Mouse (Mus musculus) lung, embryonic 16.5 days (tissue): ENCODE measurements around the gene Itgb5. TPM values are rescaled to one million over a fixed set of nuclear protein-coding genes. Genes with fewer than 3 reads are reported as not detected.

Experiments used
- ATAC-seq: fragments of 200-750 bp; cut with Nextera tagmentation; 2 replicates; pipeline ENCODE4 v1.8.0; 2017; ENCODE audit warnings: low read depth, mild to moderate bottlenecking, moderate library complexity
- H3K27ac ChIP-seq: fragments of 300-500 bp; sonication (generic); 2 replicates; pipeline ENCODE4 v1.5.1; 2014; ENCODE audit warnings: mild to moderate bottlenecking, control low read depth, low read length
- H3K27me3 ChIP-seq: fragments of 300-500 bp; sonication (generic); 2 replicates; pipeline ENCODE4 v1.6.1; 2014; ENCODE audit warnings: low read depth, low read length, mixed read lengths; ENCODE audit not compliant: control insufficient read depth, insufficient read depth
- H3K36me3 ChIP-seq: fragments of 300-500 bp; sonication (generic); 2 replicates; pipeline ENCODE4 v1.6.1; 2014; ENCODE audit warnings: low read length; ENCODE audit not compliant: control insufficient read depth, insufficient read depth
- H3K4me1 ChIP-seq: fragments of 300-500 bp; sonication (generic); replicated peaks from 2 replicates; pipeline ENCODE4 v1.6.1; 2014; ENCODE audit warnings: low read length, mixed read lengths; ENCODE audit not compliant: control insufficient read depth, insufficient read depth
- H3K4me2 ChIP-seq: fragments of 300-500 bp; sonication (generic); 2 replicates; pipeline ENCODE4 v1.6.1; 2014; ENCODE audit warnings: low read depth, low read length, control low read depth
- H3K4me3 ChIP-seq: fragments of 300-500 bp; sonication (generic); 2 replicates; pipeline ENCODE4 v1.5.1; 2014; ENCODE audit warnings: mild to moderate bottlenecking, low read length, control low read depth
- H3K9ac ChIP-seq: fragments of 300-500 bp; sonication (generic); 2 replicates; pipeline ENCODE4 v1.6.1; 2014; ENCODE audit warnings: low read length, control low read depth
- H3K9me3 ChIP-seq: fragments of 300-500 bp; sonication (generic); 2 replicates; pipeline ENCODE4 v1.6.1; 2016; ENCODE audit warnings: low read length; ENCODE audit not compliant: control insufficient read depth
- WGBS: fragments of 180-500 bp; shearing (Covaris S2); extraction: QIAGEN DNeasy Blood & Tissue Kit; methylation state at CpG from one replicate; pipeline ENCODE4 v1.1.7; 2014; 5-methylcytosine and 5-hydroxymethylcytosine counted together
- polyA plus RNA-seq: library from polyadenylated mRNA; unstranded; fragments of >200 nt; fragmentation: Nextera tagmentation; extraction: Ambion mirVana; gene quantifications from 2 replicates; pipeline ENCODE4 v1.2.1, GENCODE M21; 2015

The Itgb5 gene
- polyA plus RNA-seq, 1 experiment from 2014 or later: 10.9 TPM

GRCm38 (mm10) chr16:33994321-33994720 is 164.9 kb downstream of the Itgb5 start:
- 78% methylated on average over 6 of the region's 6 CpGs for WGBS
- no peaks in the 10 kb centered on the region for H3K9me3 ChIP-seq
- no peaks in the 10 kb centered on the region for H3K27me3 ChIP-seq
- H3K4me1 ChIP-seq: no peaks in the 10 kb centered on the region
- no peak for ATAC-seq
- no peak overlapping the region for H3K4me3 ChIP-seq
- H3K4me2 ChIP-seq: no peak overlapping the region
- no peak overlapping the region for H3K27ac ChIP-seq
- no peak overlapping the region for H3K9ac ChIP-seq
- no peaks in the 10 kb centered on the region for H3K36me3 ChIP-seq

DNA sequence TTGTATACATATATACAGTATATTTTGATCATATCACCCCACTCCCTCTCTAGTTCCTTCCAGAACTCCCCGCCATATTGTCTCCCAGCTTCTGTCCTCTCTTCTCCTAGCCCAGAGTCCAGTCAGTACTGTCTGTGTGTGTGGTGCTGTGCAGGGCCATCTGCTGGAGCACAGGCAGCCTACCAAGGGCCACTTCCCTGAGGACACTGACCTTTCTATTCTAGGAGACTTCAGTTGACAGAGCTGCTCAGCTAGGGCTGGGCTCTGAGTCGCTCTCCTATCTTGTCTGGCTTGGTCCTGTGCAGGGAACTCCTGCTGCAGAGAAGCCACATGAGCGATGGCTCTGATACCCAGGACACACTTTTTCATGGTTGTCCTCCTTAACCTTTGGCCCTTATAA is 166.0 kb downstream of the Itgb5 start:
- Histone ChIP-seq H3K4me1 (no peaks in the 10 kb centered on the region), H3K27me3 (no peaks in the 10 kb centered on the region), H3K27ac (no peak overlapping the region), H3K9ac (no peak overlapping the region), H3K4me3 (no peak overlapping the region), H3K36me3 (no peaks in the 10 kb centered on the region), H3K4me2 (no peak overlapping the region), H3K9me3 (no peaks in the 10 kb centered on the region)
- ATAC-seq: no peak
- WGBS: 77% methylated on average over 3 of the region's 3 CpGs

DNA sequence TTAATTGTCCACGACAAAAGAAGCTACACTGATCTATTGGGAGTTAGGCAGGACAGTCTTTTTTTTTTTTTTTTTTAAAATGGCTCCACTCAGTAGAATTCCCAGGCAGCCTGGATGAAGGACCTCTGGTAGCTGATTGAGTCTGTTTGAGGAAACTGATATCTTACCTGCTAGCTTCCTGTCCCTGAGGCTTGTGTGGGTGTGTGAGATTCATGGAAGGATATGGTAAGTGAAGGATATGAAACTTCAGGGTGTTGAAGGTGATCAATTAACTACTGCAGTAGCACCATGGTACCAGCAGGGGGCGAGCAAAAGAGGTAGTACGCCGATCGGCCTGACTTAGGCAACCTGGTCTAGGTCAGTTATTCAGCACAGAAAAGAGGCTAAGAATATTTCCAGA is 166.6 kb downstream of the Itgb5 start:
- Histone ChIP-seq H3K4me3 (no peak overlapping the region), H3K36me3 (no peaks in the 10 kb centered on the region), H3K4me2 (no peak overlapping the region), H3K9ac (no peak overlapping the region), H3K27ac (no peak overlapping the region), H3K4me1 (0 out of 2 replicates have a peak, but pooled peaks cover 4% of the 10 kb centered on the region), H3K27me3 (no peaks in the 10 kb centered on the region), H3K9me3 (no peaks in the 10 kb centered on the region)
- ATAC-seq: no peak; the same call in 1 of the 2 replicates
- 7% methylated on average over 5 of the region's 5 CpGs for WGBS

DNA sequence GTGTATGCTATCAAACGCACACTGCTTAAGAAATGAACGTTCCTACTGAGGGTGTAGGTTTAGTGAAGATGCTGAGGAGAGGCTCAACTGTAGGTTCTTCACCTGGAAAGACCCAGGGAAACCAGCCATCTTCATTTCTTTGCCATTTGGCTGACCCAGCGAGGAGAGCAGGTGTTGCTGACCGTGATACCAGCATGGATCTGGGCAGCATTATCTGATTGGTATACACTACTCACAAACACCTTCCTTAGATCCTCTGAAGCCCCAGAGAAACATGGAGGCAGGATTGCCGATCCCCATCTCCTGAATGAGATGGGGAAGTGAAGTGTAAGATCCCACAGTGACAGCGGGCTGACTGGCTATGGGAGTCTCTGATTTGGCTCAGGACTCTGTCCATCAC is 168.5 kb downstream of the Itgb5 start:
- Histone ChIP-seq H3K4me2 (no peak overlapping the region), H3K9me3 (no peaks in the 10 kb centered on the region), H3K4me3 (no peak overlapping the region), H3K9ac (no peak overlapping the region), H3K27me3 (no peaks in the 10 kb centered on the region), H3K4me1 (peaks cover 11% of the 10 kb centered on the region), H3K27ac (no peak overlapping the region), H3K36me3 (no peaks in the 10 kb centered on the region)
- no peak for ATAC-seq
- WGBS: 71% methylated on average over 6 of the region's 6 CpGs

Other genes with a start within 250 kb of the Itgb5 start
- gene Heg1, start 145.3 kb upstream of the Itgb5 start, polyA plus RNA-seq: 16.8 and 19.2 TPM in 2 replicates
- 0.05 and 0.20 TPM in 2 replicates for gene Muc13, start 35.6 kb upstream of the Itgb5 start, polyA plus RNA-seq
- gene Umps, start 137.4 kb downstream of the Itgb5 start, polyA plus RNA-seq: 43.8 and 49.9 TPM in 2 replicates